Mouse (Mus musculus) liver, embryonic 11.5 days (tissue): ENCODE results near the gene Slc52a3. TPM values are rescaled to one million over a fixed set of nuclear protein-coding genes. Genes with fewer than 3 reads are reported as not detected.

Experiments
- ATAC-seq: fragments of 200-750 bp; cut with Nextera tagmentation; replicated peaks from 2 replicates; pipeline ENCODE4 v1.8.0; 2017; ENCODE audit warnings: moderate number of reproducible peaks, mild to moderate bottlenecking, moderate TSS enrichment, moderate library complexity; ENCODE audit not compliant: low FRiP score
- DNase-seq: peaks from one replicate; pipeline ENCODE4 v3.0.0-alpha.2; 2017; ENCODE audit warnings: low spot score
- H3K27ac ChIP-seq: fragments of 300-500 bp; sonication (generic); 2 replicates; pipeline ENCODE4 v1.5.1; 2014; ENCODE audit warnings: mild to moderate bottlenecking, low read depth, low read length, control low read depth
- H3K27me3 ChIP-seq: fragments of 300-500 bp; sonication (generic); replicated peaks from 2 replicates; pipeline ENCODE4 v1.6.1; 2014; ENCODE audit warnings: low read length, mixed read lengths; ENCODE audit not compliant: control insufficient read depth, insufficient read depth
- H3K36me3 ChIP-seq: fragments of 300-500 bp; sonication (generic); 2 replicates; pipeline ENCODE4 v1.6.1; 2014; ENCODE audit warnings: mild to moderate bottlenecking, low read length, moderate library complexity, mixed read lengths; ENCODE audit not compliant: control insufficient read depth, insufficient read depth
- H3K4me1 ChIP-seq: fragments of 300-500 bp; sonication (generic); replicated peaks from 2 replicates; pipeline ENCODE4 v1.6.1; 2014; ENCODE audit warnings: low read length, mixed read lengths; ENCODE audit not compliant: control insufficient read depth, insufficient read depth
- H3K4me2 ChIP-seq: fragments of 300-500 bp; sonication (generic); 2 replicates; pipeline ENCODE4 v1.6.1; 2014; ENCODE audit warnings: mild to moderate bottlenecking, control low read depth, moderate library complexity
- H3K4me3 ChIP-seq: fragments of 300-500 bp; sonication (generic); 2 replicates; pipeline ENCODE4 v1.5.1; 2014; ENCODE audit warnings: low read depth, low read length, control low read depth
- H3K9ac ChIP-seq: fragments of 300-500 bp; sonication (generic); 2 replicates; pipeline ENCODE4 v1.6.1; 2014; ENCODE audit warnings: low read depth, low read length, control low read depth
- H3K9me3 ChIP-seq: fragments of 300-500 bp; sonication (generic); 2 replicates; pipeline ENCODE4 v1.6.1; 2016; ENCODE audit warnings: low read length, inconsistent platforms, mixed read lengths; ENCODE audit not compliant: control insufficient read depth
- WGBS: fragments of 180-500 bp; shearing (Covaris S2); extraction: QIAGEN DNeasy Blood & Tissue Kit; methylation state at CpG from one replicate; pipeline ENCODE4 v1.1.7; 2014; 5-methylcytosine and 5-hydroxymethylcytosine counted together
- polyA plus RNA-seq: library from polyadenylated mRNA; unstranded; fragments of >200 nt; fragmentation: Nextera tagmentation; extraction: Ambion mirVana; gene quantifications from 2 replicates; pipeline ENCODE4 v1.2.1, GENCODE M21; 2014

Slc52a3 gene
- 1.9 and 2.2 TPM in 2 replicates for polyA plus RNA-seq

DNA sequence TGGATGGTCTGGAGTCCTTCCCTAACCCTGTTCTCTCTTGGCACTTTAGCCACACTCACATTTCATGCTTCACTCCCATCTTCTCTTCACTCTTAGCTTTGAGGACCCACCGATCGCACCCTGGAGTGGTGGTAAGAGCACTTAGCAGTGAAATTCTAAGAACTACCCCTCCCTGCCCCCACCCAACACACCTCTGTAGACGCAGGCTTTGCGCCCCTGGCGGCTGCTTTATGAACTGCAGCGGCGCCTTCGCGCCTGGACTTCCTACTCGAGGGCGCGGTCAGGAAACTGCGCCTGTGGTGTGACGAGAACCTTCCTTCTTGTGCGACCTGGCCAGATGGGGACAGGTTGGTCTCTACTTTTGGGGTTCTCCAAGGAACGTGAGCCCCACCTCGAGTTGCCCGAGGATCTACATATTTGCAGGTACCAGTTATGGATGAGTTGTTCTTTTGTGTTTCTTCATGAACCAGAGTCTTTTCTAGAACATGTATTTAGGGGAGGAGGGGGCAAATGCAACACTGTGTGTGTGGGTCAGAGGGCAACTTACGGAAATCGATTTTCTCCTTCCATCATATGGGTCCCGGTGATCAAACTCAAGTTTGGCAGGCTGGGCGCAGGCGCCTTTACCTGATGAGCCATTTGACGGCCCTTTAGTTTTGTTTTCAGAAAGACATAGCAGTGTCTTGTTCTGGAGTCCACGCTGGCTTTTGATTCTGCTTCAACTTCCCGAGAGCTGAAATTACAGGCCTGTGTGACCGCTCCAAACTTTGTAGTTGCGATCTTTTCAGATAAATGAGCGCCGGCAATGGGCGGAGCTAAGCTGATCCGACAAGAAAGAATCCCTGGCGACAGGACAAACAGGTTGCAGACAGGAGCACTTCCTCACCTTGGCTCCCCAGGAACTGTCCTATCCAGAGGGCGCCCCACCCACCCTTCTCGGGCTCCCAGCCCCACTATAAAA, at the start of gene Slc52a3:
Gene Slc52a3, plus strand, starts transcription at position 283 of the 961 bp plus-strand sequence.
- Histone ChIP-seq H3K4me1 (peaks cover 25% of the 10 kb centered on the region), H3K4me2 (peak within 1 kb of the TSS; percentile 61), H3K36me3 (no peaks in the 10 kb centered on the region), H3K9ac (0 out of 2 replicates have a peak within 1 kb of the TSS, but pooled peaks have one; percentile 8), H3K9me3 (no peaks in the 10 kb centered on the region), H3K4me3 (peak within 1 kb of the TSS; percentile 34), H3K27me3 (peaks cover 54% of the 10 kb centered on the region), H3K27ac (no peak within 1 kb of the TSS)
- DNase-seq: peak; percentile 81
- ATAC-seq: peak; percentile 65
- WGBS: 8% methylated on average over 35 of the region's 35 CpGs

DNA sequence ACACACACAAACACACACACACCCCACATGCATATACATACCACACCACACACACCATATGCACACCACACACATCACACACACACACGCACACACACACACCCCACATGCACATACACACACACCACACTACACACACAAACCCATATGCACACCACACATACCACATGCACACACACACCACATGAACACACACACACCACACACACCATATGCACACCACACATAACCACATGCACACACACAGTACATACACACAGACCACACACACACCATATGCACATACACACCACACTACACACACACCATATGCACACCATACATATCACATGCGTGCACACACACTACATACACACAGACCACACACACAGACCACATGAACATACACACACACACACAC, 48.7 kb upstream of the Slc52a3 start:
- no peak overlapping the region for H3K27ac ChIP-seq
- H3K9me3 ChIP-seq: no peaks in the 10 kb centered on the region
- WGBS: 92% methylated on average over 2 of the region's 2 CpGs
- H3K4me2 ChIP-seq: no peak overlapping the region
- H3K4me3 ChIP-seq: no peak overlapping the region
- no peak overlapping the region for H3K9ac ChIP-seq
- no peak for DNase-seq
- no peaks in the 10 kb centered on the region for H3K27me3 ChIP-seq
- ATAC-seq: no peak
- H3K36me3 ChIP-seq: no peaks in the 10 kb centered on the region
- no peaks in the 10 kb centered on the region for H3K4me1 ChIP-seq

DNA sequence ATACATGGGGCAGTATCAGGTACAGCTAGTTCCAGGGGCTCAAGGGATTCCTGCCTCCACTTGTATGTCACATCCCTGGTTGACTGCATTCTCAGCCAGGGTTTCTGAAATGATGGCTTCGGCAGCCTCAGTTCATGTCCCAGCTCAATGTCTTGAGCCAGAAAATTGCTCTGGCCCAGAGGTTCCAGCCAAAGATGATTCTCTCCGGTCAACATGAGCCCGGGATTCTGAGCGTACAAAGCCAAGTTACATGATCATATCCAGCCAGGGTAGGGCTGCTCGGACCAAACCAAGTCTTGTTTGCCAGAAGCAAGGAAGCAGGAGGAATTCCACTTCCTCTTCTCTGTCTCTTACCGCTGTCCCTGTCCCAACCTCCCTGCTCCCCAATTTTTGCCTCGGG, 48.0 kb upstream of the Slc52a3 start:
- no peak for ATAC-seq
- Histone ChIP-seq H3K27me3 (no peaks in the 10 kb centered on the region), H3K9me3 (no peaks in the 10 kb centered on the region), H3K4me1 (no peaks in the 10 kb centered on the region), H3K27ac (no peak overlapping the region), H3K4me3 (no peak overlapping the region), H3K4me2 (no peak overlapping the region), H3K36me3 (no peaks in the 10 kb centered on the region), H3K9ac (no peak overlapping the region)
- no peak for DNase-seq
- WGBS: 75% methylated on average over 7 of the region's 7 CpGs

DNA sequence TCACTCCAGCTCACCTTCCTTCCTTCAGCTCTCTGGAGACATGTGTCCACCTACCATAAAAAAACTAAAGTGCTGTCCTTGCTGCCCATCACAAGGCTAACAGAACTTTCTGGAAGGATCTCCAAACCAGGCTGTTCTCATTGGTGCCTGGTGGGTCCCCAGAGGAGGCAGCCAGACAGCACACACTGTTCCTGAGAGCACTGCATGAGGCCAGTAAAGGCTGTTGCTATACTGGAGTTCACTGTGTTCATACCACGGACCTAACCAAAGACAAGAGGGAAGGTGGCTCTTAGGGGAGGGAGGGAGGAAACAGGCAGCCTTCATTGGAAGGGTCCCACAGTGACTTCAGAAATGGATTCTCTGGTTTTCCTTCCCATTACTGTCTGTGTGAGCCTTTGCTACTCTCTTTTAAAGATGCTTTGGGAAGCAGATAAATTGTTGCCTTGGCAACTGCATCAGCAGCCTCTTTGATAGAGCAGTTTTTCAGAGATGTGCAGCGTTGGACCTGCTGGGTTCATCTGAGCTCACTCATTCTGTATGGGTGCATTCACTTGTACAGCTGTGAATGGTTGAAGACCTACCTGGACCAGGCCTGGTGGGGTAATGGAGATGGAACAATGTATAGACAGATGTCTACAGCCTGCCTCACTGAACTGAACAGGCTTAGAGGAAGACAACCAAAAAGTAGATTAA, 47.1 kb upstream of the Slc52a3 start:
- H3K4me3 ChIP-seq: no peak overlapping the region
- no peaks in the 10 kb centered on the region for H3K27me3 ChIP-seq
- no peak overlapping the region for H3K27ac ChIP-seq
- H3K9ac ChIP-seq: no peak overlapping the region
- no peaks in the 10 kb centered on the region for H3K4me1 ChIP-seq
- ATAC-seq: no peak
- H3K4me2 ChIP-seq: no peak overlapping the region
- H3K36me3 ChIP-seq: no peaks in the 10 kb centered on the region
- H3K9me3 ChIP-seq: no peaks in the 10 kb centered on the region
- 71% methylated on average over 2 of the region's 2 CpGs for whole genome bisulfite sequencing
- DNase-seq: no peak

DNA sequence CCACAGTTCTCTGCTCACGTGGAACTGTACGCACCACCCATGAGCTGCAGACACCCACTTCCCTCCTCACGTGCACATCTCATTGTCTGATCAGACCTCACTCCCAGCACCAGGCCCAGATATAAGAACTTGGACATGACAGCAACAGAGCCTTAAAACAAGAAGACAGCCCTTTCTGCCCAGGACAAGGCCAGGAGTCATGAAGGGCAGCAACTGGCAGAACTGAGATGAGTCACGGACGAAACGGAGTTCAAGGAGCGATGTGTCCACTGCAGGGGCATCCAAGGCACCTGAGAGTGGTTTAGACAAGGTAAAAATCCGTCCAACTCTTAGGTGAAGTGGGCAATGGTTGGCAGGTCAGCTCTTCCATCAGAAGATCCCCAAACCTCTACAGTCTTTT, 42.6 kb upstream of the Slc52a3 start:
- DNase-seq (no peak), ATAC-seq (no peak)
- Histone ChIP-seq H3K4me2 (no peak overlapping the region), H3K27me3 (no peaks in the 10 kb centered on the region), H3K27ac (no peak overlapping the region), H3K4me3 (no peak overlapping the region), H3K9ac (no peak overlapping the region), H3K36me3 (no peaks in the 10 kb centered on the region), H3K4me1 (no peaks in the 10 kb centered on the region), H3K9me3 (no peaks in the 10 kb centered on the region)
- 77% methylated on average over 8 of the region's 8 CpGs for WGBS

DNA sequence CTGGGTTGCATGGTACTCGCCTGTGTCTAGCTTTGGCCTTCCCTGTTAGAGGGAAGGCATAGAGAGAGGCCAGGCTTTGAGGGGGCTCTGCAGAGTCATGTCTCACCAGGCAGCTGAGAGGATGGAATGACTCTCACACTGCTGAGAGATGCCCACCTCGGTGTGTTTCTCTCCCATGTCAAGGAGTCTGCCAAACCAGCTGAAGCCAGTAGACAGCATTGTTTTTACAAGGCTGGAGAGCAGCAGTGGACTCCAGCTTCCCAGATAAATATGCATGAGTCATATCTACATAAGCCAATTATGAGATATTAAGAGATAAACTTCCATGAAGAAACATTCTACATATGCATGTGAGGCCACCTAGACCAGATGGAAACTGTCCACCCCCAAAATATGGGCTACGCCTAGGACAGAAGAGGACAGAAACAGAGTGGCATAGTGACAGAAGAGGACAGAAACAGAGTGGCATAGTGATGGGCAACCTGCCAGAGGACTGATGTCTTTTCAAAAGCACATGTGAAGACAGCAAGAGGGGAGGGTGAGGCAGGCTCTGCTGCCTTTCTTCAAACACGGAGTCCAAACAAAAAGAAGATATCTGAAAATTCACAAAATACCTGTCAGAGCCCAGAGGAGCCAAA, 39.7 kb upstream of the Slc52a3 start:
- no peak overlapping the region for H3K4me3 ChIP-seq
- no peaks in the 10 kb centered on the region for H3K27me3 ChIP-seq
- no peaks in the 10 kb centered on the region for H3K36me3 ChIP-seq
- H3K4me2 ChIP-seq: no peak overlapping the region
- H3K27ac ChIP-seq: no peak overlapping the region
- peaks cover 2% of the 10 kb centered on the region; the same call in 1 of the 2 replicates for H3K4me1 ChIP-seq
- H3K9me3 ChIP-seq: no peaks in the 10 kb centered on the region
- DNase-seq (no peak), ATAC-seq (no peak)
- WGBS: 63% methylated on average over 4 of the region's 4 CpGs
- no peak overlapping the region for H3K9ac ChIP-seq

DNA sequence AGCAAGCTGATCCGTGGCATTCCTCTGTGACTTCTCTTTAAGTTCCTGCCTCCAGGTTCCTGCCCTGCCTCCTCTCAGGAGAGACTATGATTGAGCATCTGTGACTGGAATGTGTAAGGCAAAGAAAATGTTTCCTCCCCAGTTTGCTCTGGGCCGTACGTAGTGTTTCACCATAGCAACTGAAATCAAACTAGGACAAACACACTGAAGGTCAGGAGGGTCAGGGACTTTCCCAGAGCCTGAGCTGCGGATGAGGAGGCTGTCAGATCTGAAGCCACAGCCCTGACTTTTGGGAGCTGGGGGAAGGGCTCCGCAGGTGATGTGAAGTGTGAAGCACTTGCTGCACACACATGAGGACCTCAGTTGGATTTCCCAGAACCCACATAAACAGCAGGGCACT, 37.0 kb upstream of the Slc52a3 start:
- 39% methylated on average over 5 of the region's 5 CpGs for WGBS
- Histone ChIP-seq H3K36me3 (no peaks in the 10 kb centered on the region), H3K9ac (no peak overlapping the region), H3K4me1 (peaks cover 12% of the 10 kb centered on the region), H3K4me3 (no peak overlapping the region), H3K9me3 (no peaks in the 10 kb centered on the region), H3K4me2 (no peak overlapping the region), H3K27ac (peak overlapping the region; percentile 3; the same call in 1 of the 2 replicates), H3K27me3 (no peaks in the 10 kb centered on the region)
- ATAC-seq (peak; percentile 42), DNase-seq (no peak)

DNA sequence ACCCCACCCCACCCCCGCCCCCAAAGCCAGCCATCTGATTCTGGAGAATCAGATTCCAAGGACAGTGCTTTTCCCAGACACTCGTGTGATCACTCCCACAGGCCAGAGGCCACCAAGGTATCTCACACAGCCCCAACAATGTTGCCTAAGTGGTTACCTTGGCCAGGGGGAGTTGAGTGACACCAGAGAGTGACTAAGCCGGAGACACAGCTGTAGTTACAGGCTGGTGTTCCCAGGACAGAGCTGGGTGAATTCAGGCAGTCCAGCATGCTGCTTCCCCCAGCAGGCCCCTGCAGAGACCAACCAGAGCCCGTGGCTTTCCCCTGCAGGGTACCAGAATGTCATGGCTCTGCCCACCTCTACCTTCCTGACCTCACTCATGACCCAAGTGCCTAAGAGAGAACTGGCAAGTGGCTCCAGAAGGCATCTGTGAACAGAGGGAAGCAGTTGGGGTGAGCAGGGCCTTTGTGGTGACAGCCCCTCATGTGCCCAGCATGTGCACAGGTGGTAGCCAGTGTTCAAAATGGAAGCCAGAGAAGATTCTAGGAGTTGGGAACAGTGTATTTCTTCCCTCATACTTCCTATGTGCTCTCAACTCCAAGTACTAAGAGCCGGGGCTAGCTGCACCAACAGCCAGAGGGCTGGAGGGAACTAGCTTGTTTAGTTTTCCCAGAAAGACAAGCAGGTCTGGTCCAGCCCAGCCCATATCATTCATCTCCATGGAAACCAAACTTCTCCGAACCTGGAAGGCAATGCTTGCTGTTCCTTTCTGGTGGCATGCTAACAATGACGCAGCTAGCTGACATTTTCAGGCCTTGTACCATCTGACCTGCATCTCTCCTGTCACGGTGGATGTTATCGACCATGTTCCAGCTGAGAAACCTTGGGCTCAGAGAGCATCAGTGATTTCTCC, 34.8 kb upstream of the Slc52a3 start:
- Histone ChIP-seq H3K9me3 (no peaks in the 10 kb centered on the region), H3K4me1 (peaks cover 15% of the 10 kb centered on the region), H3K36me3 (no peaks in the 10 kb centered on the region), H3K9ac (no peak overlapping the region), H3K27me3 (no peaks in the 10 kb centered on the region), H3K4me3 (no peak overlapping the region), H3K27ac (no peak overlapping the region), H3K4me2 (no peak overlapping the region)
- DNase-seq (no peak), ATAC-seq (no peak)
- 58% methylated on average over 9 of the region's 9 CpGs for WGBS
